Mouse (Mus musculus) cortical plate, adult 2 months (tissue): ENCODE measurements around the gene Aqp2. TPM values are rescaled to one million over a fixed set of nuclear protein-coding genes. Genes with fewer than 3 reads are reported as not detected.

ENCODE experiments used
- H3K27ac ChIP-seq: fragments of 200-500 bp; 2 replicates; pipeline ENCODE4 v1.5.1; 2012; ENCODE audit warnings: low read length, control low read depth, inconsistent platforms; ENCODE audit not compliant: insufficient read depth
- H3K4me1 ChIP-seq: fragments of 200-500 bp; 2 replicates; pipeline ENCODE4 v1.6.1; 2011; ENCODE audit warnings: low read length; ENCODE audit not compliant: control insufficient read depth, insufficient read depth
- H3K4me3 ChIP-seq: fragments of 200-500 bp; 2 replicates; pipeline ENCODE4 v1.5.1; 2011; ENCODE audit warnings: mild to moderate bottlenecking, low read length, control low read depth; ENCODE audit not compliant: insufficient read depth
- CTCF ChIP-seq: fragments of 200-500 bp; IDR thresholded peaks from 2 replicates; pipeline ENCODE4 v1.5.1; 2011; ENCODE audit warnings: mild to moderate bottlenecking, control low read depth, low read length; ENCODE audit not compliant: insufficient read depth; ENCODE audit errors: extremely low read depth
- POLR2A ChIP-seq: fragments of 200-500 bp; IDR thresholded peaks from 2 replicates; pipeline ENCODE4 v1.6.1; 2011; ENCODE audit warnings: mild to moderate bottlenecking, low read length, control low read depth; ENCODE audit not compliant: insufficient read depth; ENCODE audit errors: extremely low read depth
- polyA plus RNA-seq: library from polyadenylated mRNA; depleted of rRNA; stranded (reverse); fragments of >200 nt; gene quantifications from 2 replicates; pipeline ENCODE4 v1.2.3, GENCODE M21; 2012; rRNA removed

The Aqp2 gene
- polyA plus RNA-seq, 1 experiment: 0.21 TPM

DNA sequence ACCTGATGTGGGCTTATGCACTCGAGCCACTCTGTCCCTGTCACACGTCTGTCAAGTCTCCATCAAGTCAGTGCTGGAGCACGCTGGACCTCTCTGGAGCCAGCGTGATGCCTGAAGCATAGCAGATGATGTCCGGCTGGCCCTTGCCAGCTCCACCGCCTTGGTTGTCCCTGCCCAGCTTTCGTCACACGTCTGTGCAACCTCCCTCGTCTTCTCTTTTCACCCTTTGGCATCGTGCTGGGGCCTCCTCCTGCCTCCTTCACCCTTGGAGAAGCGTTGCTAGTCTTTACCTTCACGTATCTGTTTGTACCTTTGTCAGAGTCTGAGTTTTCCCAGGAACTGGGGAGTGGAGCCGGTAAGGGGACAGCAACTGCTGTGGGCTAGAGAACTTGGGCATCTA, 35.4 kb downstream of the Aqp2 start:
- H3K4me1 ChIP-seq: peaks cover 4% of the 10 kb centered on the region; the same call in 1 of the 2 replicates

DNA sequence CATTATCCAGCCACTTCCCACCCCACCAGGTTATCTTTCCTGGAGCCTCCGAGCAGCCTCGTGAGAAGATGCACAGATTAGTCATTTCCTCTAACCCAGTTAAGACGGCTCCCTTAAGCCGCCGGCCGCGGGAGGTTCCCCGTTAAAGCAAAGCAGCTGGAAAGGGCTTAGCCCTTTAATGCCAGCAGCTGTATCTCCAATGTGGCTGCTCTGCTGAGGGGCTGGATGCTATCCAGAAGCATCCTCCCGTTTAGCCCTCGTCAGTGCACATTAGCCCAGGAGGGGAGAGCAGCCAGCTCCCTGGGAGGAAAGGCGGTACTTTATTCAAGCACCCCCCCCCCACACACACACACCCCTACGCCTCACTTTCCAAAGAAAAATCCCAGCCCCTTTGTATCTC, 35.9 kb downstream of the Aqp2 start:
- H3K27ac ChIP-seq: no peak overlapping the region
- TF ChIP-seq CTCF (no peak), POLR2A (no peak)
- H3K4me1 ChIP-seq: peaks cover 6% of the 10 kb centered on the region
- H3K4me3 ChIP-seq: no peak overlapping the region

More for the DNA sequence above, 35.4 kb downstream of the Aqp2 start:
- TF ChIP-seq POLR2A (no peak), CTCF (no peak)
- no peak overlapping the region for H3K4me3 ChIP-seq
- no peak overlapping the region for H3K27ac ChIP-seq

DNA sequence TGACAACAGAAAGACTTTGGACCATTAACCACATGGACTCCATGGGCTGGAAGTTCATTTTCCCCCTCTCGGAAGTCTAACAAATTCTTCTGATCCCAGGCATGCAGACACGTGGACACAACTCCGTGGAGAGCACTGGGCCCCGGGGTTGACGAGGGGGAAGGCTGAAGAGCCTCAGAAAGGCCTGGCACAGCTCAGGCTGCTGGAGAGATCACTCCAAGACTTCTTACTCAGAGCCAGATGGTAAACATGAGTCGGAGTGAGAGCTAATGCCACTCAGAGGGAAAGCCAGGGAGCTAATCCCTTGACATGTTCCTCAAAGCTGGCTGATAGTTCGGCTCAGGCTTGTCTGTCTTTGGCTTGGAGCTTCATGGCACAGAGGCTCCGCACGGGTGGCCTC, 36.4 kb downstream of the Aqp2 start:
- TF ChIP-seq POLR2A (no peak), CTCF (no peak)
- Histone ChIP-seq H3K4me3 (no peak overlapping the region), H3K4me1 (peaks cover 7% of the 10 kb centered on the region), H3K27ac (no peak overlapping the region)

DNA sequence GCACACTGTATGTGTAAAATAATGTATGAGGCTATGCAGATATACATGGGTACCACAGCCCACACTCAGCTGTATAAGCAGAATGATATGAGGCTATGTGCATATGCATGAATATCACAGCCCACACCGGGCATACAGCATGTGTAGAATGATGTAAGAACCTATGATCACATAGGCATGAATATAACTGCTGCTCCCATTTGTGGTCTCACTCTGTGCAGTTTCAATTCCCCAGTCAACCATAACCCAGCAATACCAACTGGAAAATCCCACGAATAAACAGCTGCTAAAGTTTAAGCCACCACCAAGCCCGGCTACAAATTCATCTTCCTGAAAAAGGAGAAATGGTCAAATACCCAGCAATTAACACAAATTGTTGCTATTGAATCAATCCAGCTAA, 39.7 kb downstream of the Aqp2 start:
- no peak overlapping the region for H3K4me3 ChIP-seq
- H3K27ac ChIP-seq: no peak overlapping the region
- TF ChIP-seq POLR2A (no peak), CTCF (no peak)

DNA sequence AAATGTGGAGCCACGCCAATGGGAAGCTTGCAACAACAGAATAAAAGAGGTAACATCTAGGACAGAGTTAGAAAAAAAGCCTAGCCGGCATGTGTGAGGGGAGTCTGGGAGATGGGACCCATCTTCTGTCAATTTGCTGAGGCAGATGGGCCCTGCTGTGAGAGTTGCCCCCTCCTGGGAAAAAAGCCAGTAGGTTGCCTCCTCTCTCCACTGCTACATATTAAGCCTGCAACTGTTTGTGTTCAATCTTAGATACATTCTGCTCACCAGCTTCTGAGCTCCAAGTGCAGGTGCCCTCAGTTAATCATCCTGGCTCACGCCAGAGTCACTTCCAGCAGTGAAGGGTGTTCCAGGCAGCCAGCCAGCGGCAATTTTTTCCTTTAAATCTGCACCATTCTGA, 41.0 kb downstream of the Aqp2 start:
- Histone ChIP-seq H3K4me3 (no peak overlapping the region), H3K4me1 (peaks cover 3% of the 10 kb centered on the region), H3K27ac (no peak overlapping the region)
- TF ChIP-seq POLR2A: no peak
- TF ChIP-seq CTCF: no peak

More for the DNA sequence above, 39.7 kb downstream of the Aqp2 start:
- H3K4me1 ChIP-seq: peaks cover 7% of the 10 kb centered on the region

DNA sequence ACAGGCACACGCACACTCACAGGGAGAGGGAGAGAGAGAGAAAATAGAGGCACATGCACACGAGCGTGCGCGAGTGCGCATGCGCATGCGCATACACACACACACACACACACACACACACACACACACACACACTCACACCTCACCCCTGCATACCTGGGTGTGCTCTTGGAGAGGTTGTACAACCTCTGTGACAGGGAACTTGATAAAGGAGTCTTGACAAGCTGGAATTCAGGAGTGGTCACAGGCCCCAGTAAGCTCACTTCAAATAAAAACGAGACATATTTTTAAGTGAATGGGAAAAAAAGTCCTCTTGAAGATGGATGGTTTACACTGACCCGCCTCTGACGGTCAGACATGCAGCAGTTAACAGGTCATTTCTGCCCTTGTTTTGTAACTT, 43.2 kb downstream of the Aqp2 start:
- Histone ChIP-seq H3K27ac (no peak overlapping the region), H3K4me1 (peaks cover 3% of the 10 kb centered on the region; the same call in 1 of the 2 replicates)
- no peak for TF ChIP-seq CTCF
- TF ChIP-seq POLR2A: no peak

DNA sequence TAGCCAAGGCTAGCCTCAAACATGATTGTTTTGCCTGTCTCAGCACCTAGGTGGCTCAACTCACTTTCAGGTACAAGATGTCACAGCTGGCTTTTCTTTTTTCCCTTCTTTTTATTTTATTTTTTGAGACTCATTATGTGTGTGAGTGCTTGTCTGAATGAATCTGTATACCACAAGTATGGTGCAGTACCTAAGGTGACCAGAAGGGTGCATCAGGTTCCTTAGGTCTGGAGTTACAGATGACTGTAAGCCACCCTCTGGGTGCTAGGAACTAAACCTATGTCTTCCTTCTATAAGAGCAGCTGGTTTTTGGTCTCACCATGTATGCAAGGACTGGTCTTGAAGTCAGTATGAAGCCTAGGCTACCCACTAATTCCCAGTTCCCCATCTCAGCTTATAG, 52.8 kb downstream of the Aqp2 start:
- Histone ChIP-seq H3K4me1 (no peaks in the 10 kb centered on the region), H3K4me3 (no peak overlapping the region), H3K27ac (no peak overlapping the region)
- TF ChIP-seq CTCF (no peak), POLR2A (no peak)

More for the DNA sequence above, 43.2 kb downstream of the Aqp2 start:
- no peak overlapping the region for H3K4me3 ChIP-seq

Other genes starting within 250 kb of the Aqp2 start
- 13.7 and 15.4 TPM in 2 replicates for gene Fmnl3, start 208.6 kb upstream of the Aqp2 start, polyA plus RNA-seq
- gene Tmbim6, start 186.2 kb upstream of the Aqp2 start, polyA plus RNA-seq: 369 and 399 TPM in 2 replicates
- 11.9 TPM in 2 replicates for gene Nckap5l, start 121.3 kb upstream of the Aqp2 start, polyA plus RNA-seq
- gene Bcdin3d, start 104.3 kb upstream of the Aqp2 start, polyA plus RNA-seq: 5.1 and 5.3 TPM in 2 replicates
- 162 and 172 TPM in 2 replicates for gene Faim2, start 50.9 kb upstream of the Aqp2 start, polyA plus RNA-seq
- gene Aqp5, start 11.7 kb downstream of the Aqp2 start, polyA plus RNA-seq: 0.40 and 0.58 TPM in 2 replicates
- 0.46 and 0.62 TPM in 2 replicates for gene Aqp6, start 22.3 kb downstream of the Aqp2 start, polyA plus RNA-seq
- gene Racgap1, start 72.6 kb downstream of the Aqp2 start, polyA plus RNA-seq: 10.3 and 13.3 TPM in 2 replicates
- 54.1 and 59.0 TPM in 2 replicates for gene Asic1, start 91.3 kb downstream of the Aqp2 start, polyA plus RNA-seq
- 150 and 157 TPM in 2 replicates for gene Smarcd1, start 123.1 kb downstream of the Aqp2 start, polyA plus RNA-seq
- gene Gm17349, start 126.4 kb downstream of the Aqp2 start, polyA plus RNA-seq: 1.3 and 1.8 TPM in 2 replicates
- 55.3 and 60.4 TPM in 2 replicates for gene Gpd1, start 138.5 kb downstream of the Aqp2 start, polyA plus RNA-seq
- 226 and 237 TPM in 2 replicates for gene Cox14, start 146.6 kb downstream of the Aqp2 start, polyA plus RNA-seq
- 42.5 and 44.5 TPM in 2 replicates for gene Cers5, start 193.8 kb downstream of the Aqp2 start, polyA plus RNA-seq